Mouse (Mus musculus): ENCODE data around the gene Anapc1. TPM values are rescaled to one million over a fixed set of nuclear protein-coding genes. Genes with fewer than 3 reads are reported as not detected.
"Not testable (repeated sequence)": the region's sequence is repeated elsewhere in the genome, so short reads cannot be mapped to it uniquely, and the experiment has no call there.

Anapc1 gene
- total RNA-seq, 2 experiments from 2014 or later, result 50.6 to 51.0 TPM

GRCm38 (mm10) chr2:128698140-128698692 is 11.0 kb upstream of the Anapc1 start:
- intact Hi-C loops (cut with DNase I), result loop anchor here (1.0 to 10.0 kb wide), 3 partner anchors 47 to 237 kb away; no protein-coding TSS in a partner anchor

GRCm38 (mm10) chr2:128697566-128697965 is 10.4 kb upstream of the Anapc1 start:
- intact Hi-C loops (cut with DNase I), result loop anchor here (10.0 kb wide), 1 partner anchor 237 kb away; no protein-coding TSS in a partner anchor

More at GRCm38 (mm10) chr2:128698140-128698692, 11.0 kb upstream of the Anapc1 start:
- DNase-seq, result peak; percentile 87 to 91

GRCm38 (mm10) chr2:128697047-128697446 is 9.9 kb upstream of the Anapc1 start:
- DNase-seq, result no peak
- intact Hi-C loops (cut with DNase I), result loop anchor here (10.0 kb wide), 1 partner anchor 238 kb away; no protein-coding TSS in a partner anchor

More at GRCm38 (mm10) chr2:128697566-128697965, 10.4 kb upstream of the Anapc1 start:
- DNase-seq, result no peak

- intact Hi-C loops (cut with DNase I), result loop anchor here (10.0 kb wide), 1 partner anchor 238 kb away; no protein-coding TSS in a partner anchor
- no peak for DNase-seq
Measured at GRCm38 (mm10) chr2:128696426-128696825, 9.2 kb upstream of the Anapc1 start.

DNA sequence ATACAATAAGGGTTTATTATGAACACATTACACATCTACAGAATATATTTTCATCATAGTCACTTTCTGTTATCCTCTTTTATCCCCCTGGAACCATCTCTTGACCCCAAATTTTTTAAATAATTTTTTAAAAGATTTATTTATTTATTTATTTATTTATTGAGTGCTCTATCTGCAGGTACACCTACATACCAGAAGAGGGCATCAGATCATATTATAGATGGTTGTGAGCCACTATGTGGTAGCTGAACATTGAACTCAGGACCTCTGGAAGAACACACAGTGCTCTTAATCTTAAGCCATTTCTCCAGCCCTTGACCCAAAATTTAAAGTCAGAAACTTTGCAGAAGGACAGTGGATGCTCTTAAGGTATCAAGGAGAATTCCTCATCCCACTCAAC is 7.4 kb upstream of the Anapc1 start:
- DNase-seq, result no peak
- intact Hi-C loops (cut with DNase I), result loop anchor here (10.0 kb wide), 1 partner anchor 240 kb away; no protein-coding TSS in a partner anchor

GRCm38 (mm10) chr2:128693828-128694227 is 6.6 kb upstream of the Anapc1 start:
- intact Hi-C loops (cut with DNase I), result loop anchor here (10.0 kb wide), 1 partner anchor 241 kb away; no protein-coding TSS in a partner anchor
- not testable (repeated sequence) for DNase-seq

DNA sequence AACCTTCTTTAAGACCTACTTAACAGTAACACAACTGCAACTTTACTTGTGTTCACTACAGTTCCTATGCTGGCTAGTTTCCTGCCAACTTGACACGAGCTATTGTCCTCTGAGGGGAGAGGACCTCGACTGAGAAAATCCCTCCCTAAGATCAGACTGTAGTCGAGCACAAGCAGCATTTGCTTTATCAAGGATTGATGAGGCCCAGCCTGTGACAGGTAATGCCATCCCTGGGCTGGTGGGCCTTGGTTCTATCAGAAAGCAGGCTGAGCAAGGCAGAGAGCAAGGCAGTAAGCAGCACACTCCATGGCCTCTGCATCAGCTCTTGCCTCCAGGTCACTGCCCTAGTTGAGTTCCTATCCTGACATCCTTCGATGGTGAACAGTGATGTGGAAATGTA is 6.0 kb upstream of the Anapc1 start:
- intact Hi-C loops (cut with DNase I), result loop anchor here (10.0 kb wide), 1 partner anchor 242 kb away; no protein-coding TSS in a partner anchor
- no peak for DNase-seq

DNA sequence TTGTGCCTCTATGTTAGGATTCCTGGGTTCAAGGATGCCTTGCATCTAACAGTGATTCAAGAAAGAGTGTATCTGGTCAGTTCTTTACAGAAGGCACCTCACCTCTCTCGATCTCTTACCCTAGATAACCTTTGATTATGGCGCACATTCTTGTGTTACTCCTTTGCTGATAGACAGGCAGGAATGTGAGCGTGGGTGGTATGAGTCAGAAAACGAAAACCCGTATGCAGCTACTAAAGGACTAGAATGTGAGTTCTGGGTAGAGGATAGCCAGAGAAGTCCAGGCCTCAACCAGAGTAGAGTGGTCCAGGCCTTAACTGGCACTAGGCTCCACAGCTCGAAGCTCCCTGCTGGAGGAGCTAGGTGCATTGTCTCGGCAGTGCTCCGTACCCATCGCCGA is 5.6 kb upstream of the Anapc1 start:
- intact Hi-C loops (cut with DNase I), result loop anchor here (10.0 kb wide), 1 partner anchor 242 kb away; no protein-coding TSS in a partner anchor
- DNase-seq, result no peak

- no peak for DNase-seq
- intact Hi-C loops (cut with DNase I), result loop anchor here (10.0 kb wide), 1 partner anchor 242 kb away; no protein-coding TSS in a partner anchor
Measured at GRCm38 (mm10) chr2:128692336-128692735, 5.1 kb upstream of the Anapc1 start.

- DNase-seq, result no peak
- intact Hi-C loops (cut with DNase I), result no loop called here
Measured at GRCm38 (mm10) chr2:128687558-128688120, 448 bp upstream of the Anapc1 start.

DNA sequence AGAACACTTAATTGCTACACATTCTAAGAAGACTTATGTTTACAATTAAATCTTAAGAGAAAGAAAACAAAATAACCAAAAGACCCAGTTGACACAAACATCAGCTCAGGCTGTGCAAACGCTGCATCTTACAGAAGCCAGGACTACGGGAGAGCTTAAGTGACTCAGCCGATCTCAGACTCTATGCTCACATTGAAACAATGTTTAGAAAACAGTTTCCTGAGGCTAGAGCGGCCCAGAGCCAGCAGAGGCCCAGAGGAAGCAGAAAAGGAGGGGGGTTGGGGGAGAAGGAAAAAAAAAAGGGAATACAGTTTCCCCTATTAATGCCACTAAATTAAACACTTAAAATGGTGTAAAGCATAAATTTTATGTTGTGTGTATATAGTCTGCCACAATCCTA is 6.5 kb downstream of the Anapc1 start:
- peak in 1 of 2 experiments; percentile 9 for DNase-seq
- intact Hi-C loops (cut with DNase I), result no loop called here

- intact Hi-C loops (cut with DNase I), result no loop called here
- no peak for DNase-seq
Measured at GRCm38 (mm10) chr2:128620578-128620977, 66.6 kb downstream of the Anapc1 start.

- no peak for DNase-seq
- intact Hi-C loops (cut with DNase I), result no loop called here
Measured at GRCm38 (mm10) chr2:128615366-128615765, 71.8 kb downstream of the Anapc1 start.

GRCm38 (mm10) chr2:128613365-128613764 is 73.8 kb downstream of the Anapc1 start:
- intact Hi-C loops (cut with DNase I), result no loop called here
- DNase-seq, result peak; percentile 19 to 20

DNA sequence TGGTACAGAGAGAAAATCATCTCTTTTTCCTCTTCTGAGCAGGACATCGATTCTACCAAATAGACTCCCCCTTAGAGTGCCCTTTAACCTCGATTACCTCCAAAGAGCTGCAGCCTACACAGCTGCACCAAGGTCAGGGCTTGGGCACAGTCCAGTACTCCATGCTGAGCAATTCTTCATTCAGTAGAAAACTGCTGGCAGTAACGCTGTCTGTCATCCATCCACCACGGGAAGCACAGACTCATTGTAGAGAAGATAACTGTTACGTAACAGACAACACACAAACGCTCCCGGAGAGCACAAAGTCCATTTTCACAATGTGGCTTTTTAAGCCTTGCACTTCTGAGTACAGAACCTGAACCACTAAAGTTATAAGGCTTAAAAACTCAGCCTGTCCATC is 74.9 kb downstream of the Anapc1 start:
- no peak for DNase-seq

DNA sequence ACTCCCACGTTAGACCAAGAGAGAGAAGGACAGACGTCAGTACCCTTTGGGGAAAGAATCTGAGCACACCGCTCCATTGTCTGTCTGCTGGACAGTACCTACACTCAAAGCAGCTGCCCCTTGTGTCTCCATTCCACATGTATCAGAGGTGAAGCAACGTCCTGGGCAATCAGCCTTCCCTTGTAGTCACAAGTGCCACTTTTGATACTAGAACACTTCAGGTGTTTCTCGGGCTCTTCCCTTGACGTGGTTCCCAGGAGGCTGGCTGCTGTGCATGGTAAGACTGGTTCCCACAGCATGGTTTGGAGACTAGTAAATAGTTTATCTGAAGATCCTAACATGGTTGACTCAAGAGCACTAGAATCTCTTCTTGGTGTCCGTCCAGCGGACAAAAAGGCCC is 76.0 kb downstream of the Anapc1 start:
- intact Hi-C loops (cut with DNase I), result no loop called here
- no peak for DNase-seq

More for the DNA sequence above, 74.9 kb downstream of the Anapc1 start:
- intact Hi-C loops (cut with DNase I), result no loop called here

DNA sequence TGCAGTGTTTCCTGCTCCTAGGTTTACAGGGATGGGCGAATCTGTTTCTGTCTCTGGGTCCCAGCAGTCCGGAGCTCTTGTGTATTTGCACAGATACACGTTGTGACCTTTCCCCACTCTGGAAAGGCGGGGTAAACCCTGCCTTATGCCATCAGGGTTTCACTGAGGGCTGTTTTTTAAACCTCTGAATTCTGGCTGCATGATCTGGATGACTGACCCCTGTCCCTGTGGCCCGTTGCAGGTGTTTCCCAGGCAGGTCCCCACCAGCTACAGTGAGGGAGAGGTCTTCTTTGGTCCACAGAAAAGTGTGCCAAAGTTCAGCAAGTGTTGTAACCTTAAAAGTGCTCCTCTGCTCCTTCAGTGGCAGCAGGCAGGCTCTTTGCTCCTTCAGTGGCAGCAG is 77.9 kb downstream of the Anapc1 start:
- no peak for DNase-seq
- intact Hi-C loops (cut with DNase I), result no loop called here

- no peak for DNase-seq
- intact Hi-C loops (cut with DNase I), result no loop called here
Measured at GRCm38 (mm10) chr2:128601534-128601933, 85.7 kb downstream of the Anapc1 start.

- intact Hi-C loops (cut with DNase I), result no loop called here
Measured at GRCm38 (mm10) chr2:128592301-128592700, 94.9 kb downstream of the Anapc1 start.

GRCm38 (mm10) chr2:128590909-128591308 is 96.3 kb downstream of the Anapc1 start, which contains the start of gene Spdye4c:
Gene Spdye4c (plus strand): TSS chr2:128591209.
- intact Hi-C loops (cut with DNase I), result no loop called here

More at GRCm38 (mm10) chr2:128592301-128592700, 94.9 kb downstream of the Anapc1 start:
- no peak for DNase-seq

DNA sequence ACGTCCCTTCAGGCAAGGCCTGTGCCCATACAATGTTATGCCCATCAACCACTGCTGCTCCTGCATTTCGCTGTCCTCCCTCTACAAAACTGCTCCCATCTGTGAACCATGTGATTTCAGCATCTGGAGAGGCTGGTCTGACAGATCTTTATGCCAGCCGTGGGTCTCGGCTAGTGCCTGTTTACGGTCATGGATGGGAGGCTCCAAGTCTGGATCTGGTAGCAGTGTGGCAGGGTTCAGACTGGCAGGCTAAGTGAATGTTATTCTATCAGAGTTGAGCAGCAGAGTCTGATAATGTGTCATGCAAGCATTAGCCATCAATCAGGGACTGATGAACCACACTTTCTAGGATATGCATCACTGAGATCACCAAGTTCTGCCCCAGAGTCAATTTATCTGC is 104.3 kb downstream of the Anapc1 start:
- intact Hi-C loops (cut with DNase I), result no loop called here
- DNase-seq, result no peak

More at GRCm38 (mm10) chr2:128590909-128591308, 96.3 kb downstream of the Anapc1 start, which contains the start of gene Spdye4c:
- DNase-seq, result no peak

Data from heart, postnatal 14 days (tissue).